9 mouse cellular contexts compared by ENCODE assay signal in genomic region chr4:105151911-105152690, GRCm38 (mm10). TPM values are rescaled to one million over a fixed set of nuclear protein-coding genes. Genes with fewer than 3 reads are reported as not detected.
DNase-seq lines count a peak whose midpoint lies in the region; ATAC-seq lines count a peak whose summit lies in the region.
"Had no signal": no experiment of that assay in that cellular context is flagged by ENCODE, and none has a peak within 500 bp of the region (broad histone marks: within the 10 kb centered on the region; RNA-seq: fewer than 3 reads in every experiment).

No protein-coding gene starts in this region.

- peak; percentile 78 to 90 for DNase-seq in heart, adult 18-20 months
- peak; percentile 75 for DNase-seq in brain, embryonic 18.5 days (ENCODE audit: low read depth, low spot score)
- peak; percentile 95 for DNase-seq in forebrain, embryonic 14.5 days (ENCODE audit: low spot score)
- peak; percentile 72 to 74 for DNase-seq in layer of hippocampus, postnatal 36 days
- peak; percentile 40 to 70 for DNase-seq in spleen, adult 18-20 months
- DNase-seq: liver, embryonic 13.5 days had no signal

- H3K27ac ChIP-seq in heart, embryonic 11.5 days (ENCODE audit: low read depth, low read length) = no peak overlapping the region
- H3K27ac ChIP-seq in forebrain, embryonic 14.5 days (ENCODE audit: low read depth, low read length) = no peak overlapping the region
- H3K27ac ChIP-seq: liver, embryonic 13.5 days had no signal

- no peak overlapping the region for H3K9ac ChIP-seq in heart, embryonic 11.5 days (ENCODE audit: low read depth, low read length)
- no peak overlapping the region for H3K9ac ChIP-seq in forebrain, embryonic 14.5 days (ENCODE audit: low read length)
- H3K9ac ChIP-seq: liver, embryonic 13.5 days had no signal

- no peak overlapping the region for H3K4me3 ChIP-seq in heart, embryonic 11.5 days (ENCODE audit: low read depth, low read length)
- H3K4me3 ChIP-seq in forebrain, embryonic 14.5 days (ENCODE audit: low read depth, low read length) = no peak overlapping the region
- H3K4me3 ChIP-seq: liver, embryonic 13.5 days had no signal

- no peak for ATAC-seq in heart, embryonic 11.5 days (replicated peaks; ENCODE audit: insufficient number of reproducible peaks, low FRiP score, low TSS enrichment)
- peak; percentile 81 for ATAC-seq in forebrain, embryonic 14.5 days
- ATAC-seq in hematopoietic stem cell, adult 5-6 weeks (replicated peaks in 1 of 2; ENCODE audit: insufficient read depth in 1 of 2, low FRiP score in 2 of 2, low TSS enrichment in 1 of 2, low read depth in 1 of 2, poor library complexity in 2 of 2, severe bottlenecking in 2 of 2) = peak; percentile 69 to 80
- ATAC-seq in megakaryocyte-erythroid progenitor cell, adult 5-6 weeks (replicated peaks; ENCODE audit: low FRiP score, low TSS enrichment, poor library complexity, severe bottlenecking) = peak; percentile 79

- 40% methylated on average over 14 of the region's 14 CpGs for WGBS in heart, embryonic 11.5 days (ENCODE audit: insufficient replicate concordance)
- 35% methylated on average over 14 of the region's 14 CpGs for WGBS in forebrain, embryonic 14.5 days

- peaks cover 6% of the 10 kb centered on the region; the same call in 1 of the 2 replicates for H3K27me3 ChIP-seq in heart, embryonic 11.5 days (ENCODE audit: control insufficient read depth, insufficient read depth, low read length)
- no peaks in the 10 kb centered on the region for H3K27me3 ChIP-seq in forebrain, embryonic 14.5 days (replicated peaks; ENCODE audit: control insufficient read depth, insufficient read depth, low read length)

- H3K4me2 ChIP-seq in heart, embryonic 11.5 days = no peak overlapping the region
- no peak overlapping the region for H3K4me2 ChIP-seq in forebrain, embryonic 14.5 days (ENCODE audit: low read length)
- H3K4me2 ChIP-seq: liver, embryonic 13.5 days had no signal

- H3K36me3 ChIP-seq in heart, embryonic 11.5 days (ENCODE audit: control insufficient read depth, insufficient read depth, low read length) = no peaks in the 10 kb centered on the region
- no peaks in the 10 kb centered on the region for H3K36me3 ChIP-seq in forebrain, embryonic 14.5 days (ENCODE audit: control insufficient read depth, insufficient read depth, low read length)
- H3K36me3 ChIP-seq: liver, embryonic 13.5 days had no signal

- H3K4me1 ChIP-seq in heart, embryonic 11.5 days (ENCODE audit: control insufficient read depth, insufficient read depth, low read length) = no peaks in the 10 kb centered on the region
- no peaks in the 10 kb centered on the region for H3K4me1 ChIP-seq in forebrain, embryonic 14.5 days (ENCODE audit: control insufficient read depth, insufficient read depth, low read length)
- H3K4me1 ChIP-seq: liver, embryonic 13.5 days had no signal

- no peaks in the 10 kb centered on the region for H3K9me3 ChIP-seq in heart, embryonic 11.5 days (replicated peaks; ENCODE audit: control insufficient read depth, low read length)
- H3K9me3 ChIP-seq in forebrain, embryonic 14.5 days (replicated peaks; ENCODE audit: control insufficient read depth, low read length) = no peaks in the 10 kb centered on the region
- H3K9me3 ChIP-seq: liver, embryonic 13.5 days had no signal

RNA-seq across cellular contexts. Expression of gene Plpp3, which starts 5.0 kb away (rescaled TPM):
- total RNA-seq in heart, adult 18-20 months (2021) = 10 to 100 TPM; 56.4 to 57.5 TPM
- polyA plus RNA-seq in heart, embryonic 11.5 days (2014; fragmentation: Nextera tagmentation; extraction: Ambion mirVana) = 23.8 and 25.7 TPM in 2 replicates
- polyA plus RNA-seq in forebrain, embryonic 14.5 days (2014; fragmentation: Nextera tagmentation; extraction: Ambion mirVana) = 48.6 and 50.8 TPM in 2 replicates
- total RNA-seq in hematopoietic stem cell, adult 5-6 weeks (2017) = 0.81 and 1.1 TPM in 2 replicates
- 100 to 1,000 TPM; 185 to 202 TPM for total RNA-seq in layer of hippocampus, postnatal 36 days (2021)
- total RNA-seq in megakaryocyte-erythroid progenitor cell, adult 5-6 weeks (2014; fragmentation: Nextera tagmentation) = 0.47 and 0.94 TPM in 2 replicates
- 0.72 TPM in 1 of 2 replicates, not detected in the other for total RNA-seq in megakaryocyte-erythroid progenitor cell, adult 5-6 weeks (2017)

RNA-seq across cellular contexts. Expression of gene Prkaa2, which starts 42.4 kb away (rescaled TPM):
- 10 to 100 TPM; 80.1 to 83.8 TPM for total RNA-seq in heart, adult 18-20 months (2021)
- polyA plus RNA-seq in heart, embryonic 11.5 days (2014; fragmentation: Nextera tagmentation; extraction: Ambion mirVana) = 38.8 and 49.1 TPM in 2 replicates
- 9.8 and 12.8 TPM in 2 replicates for polyA plus RNA-seq in forebrain, embryonic 14.5 days (2014; fragmentation: Nextera tagmentation; extraction: Ambion mirVana)
- 1.8 and 1.9 TPM in 2 replicates for total RNA-seq in hematopoietic stem cell, adult 5-6 weeks (2017)
- 10 to 100 TPM; 17.0 to 17.8 TPM for total RNA-seq in layer of hippocampus, postnatal 36 days (2021)
- 0.04 TPM in 1 of 2 replicates, not detected in the other for total RNA-seq in megakaryocyte-erythroid progenitor cell, adult 5-6 weeks (2014; fragmentation: Nextera tagmentation)
- not detected in 2 replicates for total RNA-seq in megakaryocyte-erythroid progenitor cell, adult 5-6 weeks (2017)

Comparison
In these comparisons a context has a peak if more than half of its experiments do, and no peak if none do; other contexts are left out.
1. RNA of gene Plpp3, which starts 5.0 kb away (total RNA-seq): 185 to 202 TPM in layer of hippocampus, postnatal 36 days and 56.4 to 57.5 TPM in heart, adult 18-20 months; 0.81 to 1.1 TPM in hematopoietic stem cell, adult 5-6 weeks and 0.47 to 0.94 TPM in megakaryocyte-erythroid progenitor cell, adult 5-6 weeks; every median in the first group is over 10 times any median in the second.
2. RNA of gene Prkaa2, which starts 42.4 kb away (total RNA-seq): 80.1 to 83.8 TPM in heart, adult 18-20 months; 17.0 to 17.8 TPM in layer of hippocampus, postnatal 36 days, 1.8 to 1.9 TPM in hematopoietic stem cell, adult 5-6 weeks and 0.04 TPM in megakaryocyte-erythroid progenitor cell, adult 5-6 weeks; every median in the first group is over 4 times any median in the second.
3. Peak in every context shown above with its lines, with median percentiles within 50 percentile points of each other: DNase-seq.